Mouse (Mus musculus) limb, embryonic 14.5 days (tissue): Measurements from ENCODE around the gene Sergef. TPM values are rescaled to one million over a fixed set of nuclear protein-coding genes. Genes with fewer than 3 reads are reported as not detected.

ENCODE experiments used
- ATAC-seq: fragments of 200-750 bp; cut with Nextera tagmentation; 2 replicates; pipeline ENCODE4 v1.8.0; 2017; ENCODE audit warnings: low read depth, moderate number of reproducible peaks, moderate TSS enrichment; ENCODE audit not compliant: low FRiP score
- DNase-seq: peaks from one replicate; pipeline ENCODE4 v3.0.0-alpha.2; 2015; ENCODE audit warnings: low spot score
- H3K27ac ChIP-seq: fragments of 300-500 bp; sonication (generic); replicated peaks from 2 replicates; pipeline ENCODE4 v1.5.1; 2014; ENCODE audit warnings: low read depth, mild to moderate bottlenecking, low read length, moderate library complexity, mixed read lengths
- H3K27me3 ChIP-seq: fragments of 300-500 bp; sonication (generic); 2 replicates; pipeline ENCODE4 v1.6.1; 2014; ENCODE audit warnings: low read length, mixed read lengths; ENCODE audit not compliant: control insufficient read depth, insufficient read depth
- H3K36me3 ChIP-seq: fragments of 300-500 bp; sonication (generic); 2 replicates; pipeline ENCODE4 v1.6.1; 2014; ENCODE audit warnings: mild to moderate bottlenecking, low read length, moderate library complexity, mixed read lengths; ENCODE audit not compliant: control insufficient read depth, insufficient read depth
- H3K4me1 ChIP-seq: fragments of 300-500 bp; sonication (generic); 2 replicates; pipeline ENCODE4 v1.6.1; 2014; ENCODE audit warnings: antibody characterized with exemption, low read length, mixed read lengths; ENCODE audit not compliant: control insufficient read depth, insufficient read depth
- H3K4me2 ChIP-seq: fragments of 300-500 bp; sonication (generic); replicated peaks from 2 replicates; pipeline ENCODE4 v1.6.1; 2014; ENCODE audit warnings: low read depth, mild to moderate bottlenecking, low read length, moderate library complexity; ENCODE audit not compliant: severe bottlenecking
- H3K4me3 ChIP-seq: fragments of 300-500 bp; sonication (generic); replicated peaks from 2 replicates; pipeline ENCODE4 v1.5.1; 2014; ENCODE audit warnings: low read length
- H3K9ac ChIP-seq: fragments of 300-500 bp; sonication (generic); 2 replicates; pipeline ENCODE4 v1.6.1; 2014; ENCODE audit warnings: mild to moderate bottlenecking, low read depth, low read length, moderate library complexity; ENCODE audit not compliant: severe bottlenecking
- H3K9me3 ChIP-seq: fragments of 300-500 bp; sonication (generic); 2 replicates; pipeline ENCODE4 v1.6.1; 2016; ENCODE audit warnings: low read length; ENCODE audit not compliant: control insufficient read depth
- POLR2A ChIP-seq: fragments of 200-500 bp; IDR thresholded peaks from 2 replicates; pipeline ENCODE4 v1.8.0; 2012; ENCODE audit warnings: inconsistent platforms, mild to moderate bottlenecking, moderate library complexity, borderline replicate concordance; ENCODE audit not compliant: insufficient read depth, insufficient read length; ENCODE audit errors: extremely low read depth
- WGBS: fragments of 180-500 bp; shearing (Covaris S2); extraction: QIAGEN DNeasy Blood & Tissue Kit; methylation state at CpG from one replicate; pipeline ENCODE4 v1.1.7; 2014; 5-methylcytosine and 5-hydroxymethylcytosine counted together
- polyA plus RNA-seq, 2 experiments: library from polyadenylated mRNA; depleted of rRNA in 1 of 2; stranded (reverse) in 1 of 2; unstranded in 1 of 2; fragments of >200 nt; fragmentation: Nextera tagmentation in 1 of 2; extraction: Ambion mirVana in 1 of 2; gene quantifications; 2 replicates each; pipeline versions ENCODE4 v1.2.1 to v1.2.3; 2012 to 2014

The Sergef gene
- polyA plus RNA-seq, 2 experiments = 12.2 to 12.8 TPM

- Histone ChIP-seq H3K9me3 (no peaks in the 10 kb centered on the region), H3K4me3 (no peak overlapping the region), H3K4me1 (no peaks in the 10 kb centered on the region), H3K36me3 (no peaks in the 10 kb centered on the region), H3K27ac (no peak overlapping the region), H3K27me3 (no peaks in the 10 kb centered on the region), H3K9ac (no peak overlapping the region), H3K4me2 (no peak overlapping the region)
- ATAC-seq = no peak
- WGBS = 75% methylated on average over 8 of the region's 8 CpGs
- no peak for DNase-seq
- no peak for TF ChIP-seq POLR2A
These were observed 36.3 kb upstream of the Sergef start for GRCm38 (mm10) chr7:46675886-46676285.

- ATAC-seq = no peak
- no peak overlapping the region for H3K9ac ChIP-seq
- H3K4me3 ChIP-seq = no peak overlapping the region
- no peaks in the 10 kb centered on the region for H3K4me1 ChIP-seq
- H3K9me3 ChIP-seq = no peaks in the 10 kb centered on the region
- DNase-seq = no peak
- no peak overlapping the region for H3K4me2 ChIP-seq
- 86% methylated on average over 7 of the region's 7 CpGs for WGBS
- H3K27me3 ChIP-seq = no peaks in the 10 kb centered on the region
- no peaks in the 10 kb centered on the region for H3K36me3 ChIP-seq
- TF ChIP-seq POLR2A = no peak
- H3K27ac ChIP-seq = no peak overlapping the region
These were observed 35.5 kb upstream of the Sergef start for GRCm38 (mm10) chr7:46675061-46675460.

DNA sequence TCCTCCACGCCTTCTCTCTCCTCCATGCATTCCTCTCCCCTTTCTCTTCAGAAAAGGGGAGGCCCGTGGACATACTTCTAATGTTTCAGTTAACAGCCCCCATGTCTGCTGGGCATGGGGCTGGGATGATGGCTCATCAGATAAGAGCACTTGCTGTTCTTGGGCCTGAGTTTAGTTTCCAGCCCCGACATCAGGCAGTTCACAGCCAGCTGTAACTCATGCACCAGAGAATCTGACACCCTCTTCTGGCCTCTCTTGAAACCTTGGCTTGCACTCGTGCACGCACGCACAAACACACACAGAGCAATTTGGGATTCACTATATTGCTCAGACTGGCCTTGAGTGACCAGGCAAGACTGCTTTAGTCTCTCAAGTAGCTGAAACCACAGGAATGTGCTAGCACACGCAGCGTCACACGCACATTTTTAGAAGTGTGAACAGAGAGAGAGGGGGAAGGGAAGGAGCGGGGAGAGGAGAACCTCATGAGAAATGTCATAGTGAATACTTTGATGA lies 32.6 kb upstream of the Sergef start, which contains the start of gene Tph1:
Gene Tph1, minus strand, starts transcription at position 378 of the 513 bp plus-strand sequence.
- no peaks in the 10 kb centered on the region for H3K4me1 ChIP-seq
- H3K4me3 ChIP-seq = no peak within 1 kb of the TSS
- H3K27ac ChIP-seq = no peak within 1 kb of the TSS
- WGBS = 43% methylated on average over 10 of the region's 10 CpGs
- no peak for DNase-seq
- no peaks in the 10 kb centered on the region for H3K9me3 ChIP-seq
- H3K4me2 ChIP-seq = no peak within 1 kb of the TSS
- TF ChIP-seq POLR2A = no peak
- no peaks in the 10 kb centered on the region for H3K36me3 ChIP-seq
- no peak within 1 kb of the TSS for H3K9ac ChIP-seq
- H3K27me3 ChIP-seq = no peaks in the 10 kb centered on the region
- no peak for ATAC-seq

DNA sequence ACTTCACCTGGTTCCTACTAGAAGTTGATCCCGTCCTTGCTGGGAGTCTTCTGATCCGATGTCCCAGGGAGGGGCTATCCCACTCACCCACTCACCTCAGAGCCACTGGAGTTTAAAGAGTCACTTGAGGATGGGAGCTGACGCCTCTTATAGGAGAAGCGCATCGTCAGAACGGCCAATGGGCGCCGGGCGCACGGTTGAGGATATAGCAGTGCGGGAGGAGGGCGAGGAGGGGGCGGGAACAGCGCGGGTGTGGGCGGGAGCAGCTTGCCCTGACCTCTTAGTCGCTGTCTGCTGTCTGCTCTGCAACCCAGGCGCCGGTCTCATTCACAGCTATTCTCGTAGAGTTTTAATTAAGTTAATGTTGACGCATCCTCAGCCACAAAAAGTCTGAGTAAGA lies 27.6 kb upstream of the Sergef start:
- H3K27ac ChIP-seq = no peak overlapping the region
- no peak overlapping the region for H3K4me3 ChIP-seq
- H3K27me3 ChIP-seq = 0 out of 2 replicates have a peak, but pooled peaks cover 3% of the 10 kb centered on the region
- H3K4me2 ChIP-seq = peak overlapping the region; percentile 4; the same call in 1 of the 2 replicates
- H3K4me1 ChIP-seq = no peaks in the 10 kb centered on the region
- no peak for ATAC-seq
- no peaks in the 10 kb centered on the region for H3K36me3 ChIP-seq
- no peak overlapping the region for H3K9ac ChIP-seq
- 3% methylated on average over 20 of the region's 21 CpGs for WGBS
- TF ChIP-seq POLR2A = no peak
- no peak for DNase-seq
- H3K9me3 ChIP-seq = no peaks in the 10 kb centered on the region

DNA sequence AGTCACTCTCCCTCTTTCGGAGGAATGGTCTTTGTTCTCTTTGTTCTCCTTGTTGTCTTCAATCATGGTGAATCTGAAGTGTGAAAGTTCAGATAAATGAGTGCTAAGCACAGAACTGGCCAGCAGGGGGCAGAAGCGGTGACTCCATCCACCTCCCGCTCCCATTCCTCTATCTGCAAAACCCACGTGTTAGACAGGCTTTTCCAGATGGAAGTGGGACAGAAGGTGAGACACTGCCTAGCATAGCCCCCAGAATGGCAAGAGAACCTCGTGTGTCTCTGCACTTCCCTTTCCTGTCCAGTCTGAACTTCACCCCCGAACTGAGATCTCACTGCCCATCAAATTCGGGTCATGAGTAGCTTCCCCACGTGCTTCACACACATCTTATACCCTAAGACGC lies 25.6 kb upstream of the Sergef start:
- 34% methylated on average over 9 of the region's 9 CpGs for WGBS
- H3K27ac ChIP-seq = no peak overlapping the region
- no peak for TF ChIP-seq POLR2A
- no peak overlapping the region for H3K4me3 ChIP-seq
- H3K36me3 ChIP-seq = no peaks in the 10 kb centered on the region
- DNase-seq (peak; percentile 16), ATAC-seq (no peak)
- H3K4me2 ChIP-seq = no peak overlapping the region
- no peak overlapping the region for H3K9ac ChIP-seq
- H3K27me3 ChIP-seq = 0 out of 2 replicates have a peak, but pooled peaks cover 3% of the 10 kb centered on the region
- H3K4me1 ChIP-seq = no peaks in the 10 kb centered on the region
- H3K9me3 ChIP-seq = no peaks in the 10 kb centered on the region
